ENCODE assay signal across 9 mouse cellular contexts in genomic region chr10:127599779-127600541, GRCm38 (mm10). TPM values are rescaled to one million over a fixed set of nuclear protein-coding genes. Genes with fewer than 3 reads are reported as not detected.
DNase-seq lines count a peak whose midpoint lies in the region; ATAC-seq and TF ChIP-seq lines count a peak whose summit lies in the region.
"Had no signal": no experiment of that assay in that cellular context is flagged by ENCODE, and none has a peak within 500 bp of the region (broad histone marks: within the 10 kb centered on the region; RNA-seq: fewer than 3 reads in every experiment).

No protein-coding gene starts in this region.

- no peaks in the 10 kb centered on the region for H3K9me3 ChIP-seq in embryonic facial prominence, embryonic 11.5 days (replicated peaks; ENCODE audit: control insufficient read depth, low read length)
- H3K9me3 ChIP-seq in heart, embryonic 16.5 days (replicated peaks; ENCODE audit: control insufficient read depth, low read length), result no peaks in the 10 kb centered on the region
- no peaks in the 10 kb centered on the region for H3K9me3 ChIP-seq in limb, embryonic 10.5 days (replicated peaks)

- no peak overlapping the region for H3K4me3 ChIP-seq in embryonic facial prominence, embryonic 11.5 days (ENCODE audit: low read depth, low read length)
- no peak overlapping the region for H3K4me3 ChIP-seq in heart, embryonic 16.5 days (ENCODE audit: low read length)
- H3K4me3 ChIP-seq in limb, embryonic 10.5 days, result no peak overlapping the region
- H3K4me3 ChIP-seq in olfactory bulb, adult 2 months (ENCODE audit: insufficient read depth, low read depth, low read length), result no peak overlapping the region

- peak; percentile 89 for DNase-seq in ovary, adult 18-20 months (ENCODE audit: low spot score)
- no peak for DNase-seq in ovary, postnatal 10 days (ENCODE audit: low spot score)
- DNase-seq in embryonic facial prominence, embryonic 11.5 days (ENCODE audit: low spot score), result peak; percentile 30
- DNase-seq in limb, embryonic 10.5 days (ENCODE audit: low spot score), result no peak
- DNase-seq in spleen, postnatal 4 days (ENCODE audit: low spot score in 2 of 2), result no peak

- TF ChIP-seq CTCF in olfactory bulb, adult 2 months (IDR thresholded peaks at IDR 0.05; ENCODE audit: insufficient read depth, low read depth, low read length), result no peak

- no peak for TF ChIP-seq POLR2A in olfactory bulb, adult 2 months (IDR thresholded peaks at IDR 0.05; ENCODE audit: insufficient read depth, low read depth, low read length)

- peaks cover 1% of the 10 kb centered on the region for H3K36me3 ChIP-seq in embryonic facial prominence, embryonic 11.5 days (replicated peaks; ENCODE audit: control insufficient read depth, insufficient read depth, low read depth, low read length)
- no peaks in the 10 kb centered on the region for H3K36me3 ChIP-seq in heart, embryonic 16.5 days (ENCODE audit: control insufficient read depth, insufficient read depth)
- H3K36me3 ChIP-seq in limb, embryonic 10.5 days, result peaks cover 94% of the 10 kb centered on the region

- no peak overlapping the region for H3K9ac ChIP-seq in embryonic facial prominence, embryonic 11.5 days (replicated peaks; ENCODE audit: low read length)
- no peak overlapping the region for H3K9ac ChIP-seq in heart, embryonic 16.5 days (ENCODE audit: low read length)
- H3K9ac ChIP-seq: liver, embryonic 14.5 days had no signal

- H3K27ac ChIP-seq in embryonic facial prominence, embryonic 11.5 days (replicated peaks; ENCODE audit: low read depth, low read length), result 0 out of 2 replicates have a peak overlapping the region, but pooled peaks have one; percentile 23
- peak overlapping the region; percentile 72 for H3K27ac ChIP-seq in heart, embryonic 16.5 days (ENCODE audit: low read length)
- 0 out of 2 replicates have a peak overlapping the region, but pooled peaks have one; percentile 30 for H3K27ac ChIP-seq in limb, embryonic 10.5 days
- peak overlapping the region; percentile 59 for H3K27ac ChIP-seq in olfactory bulb, adult 2 months (ENCODE audit: insufficient read depth, low read depth, low read length)
- H3K27ac ChIP-seq: liver, embryonic 14.5 days had no signal

- H3K4me2 ChIP-seq in embryonic facial prominence, embryonic 11.5 days (ENCODE audit: low read depth, low read length), result no peak overlapping the region
- no peak overlapping the region for H3K4me2 ChIP-seq in heart, embryonic 16.5 days (ENCODE audit: low read depth, low read length)

- ATAC-seq in embryonic facial prominence, embryonic 11.5 days (replicated peaks; ENCODE audit: insufficient number of reproducible peaks, low FRiP score, low TSS enrichment, low read depth), result no peak
- peak; percentile 49 for ATAC-seq in heart, embryonic 16.5 days (replicated peaks; ENCODE audit: extremely low read depth, insufficient read depth, low FRiP score)
- no peak for ATAC-seq in erythroid progenitor cell, adult 5-6 weeks (replicated peaks; ENCODE audit: low FRiP score, poor library complexity, severe bottlenecking)

- peaks cover 4% of the 10 kb centered on the region; the same call in 1 of the 2 replicates for H3K4me1 ChIP-seq in embryonic facial prominence, embryonic 11.5 days (ENCODE audit: control insufficient read depth, insufficient read depth, low read length)
- H3K4me1 ChIP-seq in heart, embryonic 16.5 days (ENCODE audit: control insufficient read depth, insufficient read depth, low read length), result peaks cover 51% of the 10 kb centered on the region
- H3K4me1 ChIP-seq in limb, embryonic 10.5 days, result peaks cover 71% of the 10 kb centered on the region
- H3K4me1 ChIP-seq in olfactory bulb, adult 2 months (ENCODE audit: control insufficient read depth, insufficient read depth, low read length), result peaks cover 58% of the 10 kb centered on the region

- WGBS in embryonic facial prominence, embryonic 11.5 days, result 49% methylated on average over 17 of the region's 17 CpGs
- WGBS in heart, embryonic 16.5 days, result 50% methylated on average over 17 of the region's 17 CpGs
- 81% methylated on average over 17 of the region's 17 CpGs for WGBS in limb, embryonic 10.5 days
- 62% methylated on average over 17 of the region's 17 CpGs for WGBS in olfactory bulb, adult 2 months

- no peaks in the 10 kb centered on the region; the same call in 1 of the 2 replicates for H3K27me3 ChIP-seq in embryonic facial prominence, embryonic 11.5 days (ENCODE audit: control insufficient read depth, insufficient read depth, low read length)
- H3K27me3 ChIP-seq in heart, embryonic 16.5 days (ENCODE audit: control insufficient read depth, insufficient read depth, low read length), result no peaks in the 10 kb centered on the region
- H3K27me3 ChIP-seq in limb, embryonic 10.5 days (ENCODE audit: low read depth, poor library complexity, severe bottlenecking), result no peaks in the 10 kb centered on the region

RNA-seq across cellular contexts. Expression of gene Lrp1, which starts 21.0 kb away (rescaled TPM):
- polyA plus RNA-seq in embryonic facial prominence, embryonic 11.5 days (2014; fragmentation: Nextera tagmentation; extraction: Ambion mirVana), result 55.5 and 59.0 TPM in 2 replicates
- 33.4 and 34.4 TPM in 2 replicates for polyA plus RNA-seq in heart, embryonic 16.5 days (2015; fragmentation: Nextera tagmentation; extraction: Ambion mirVana)
- polyA plus RNA-seq in limb, embryonic 10.5 days (2016; fragmentation: Nextera tagmentation; extraction: Ambion mirVana), result 48.6 and 67.8 TPM in 2 replicates
- 404 and 471 TPM in 2 replicates for polyA plus RNA-seq in olfactory bulb, adult 2 months (2012; ENCODE audit: insufficient read depth, insufficient read length, low replicate concordance, missing spikeins)
- 19.7 and 21.6 TPM in 2 replicates for total RNA-seq in erythroid progenitor cell, adult 5-6 weeks (2015; ENCODE audit: low replicate concordance)
- 11.5 and 13.1 TPM in 2 replicates for total RNA-seq in erythroid progenitor cell, adult 5-6 weeks (2017; ENCODE audit: low replicate concordance)

RNA-seq across cellular contexts. Expression of gene Stat6, which starts 42.8 kb away (rescaled TPM):
- polyA plus RNA-seq in embryonic facial prominence, embryonic 11.5 days (2014; fragmentation: Nextera tagmentation; extraction: Ambion mirVana), result 8.1 and 8.2 TPM in 2 replicates
- 36.1 and 36.7 TPM in 2 replicates for polyA plus RNA-seq in heart, embryonic 16.5 days (2015; fragmentation: Nextera tagmentation; extraction: Ambion mirVana)
- 8.4 and 9.7 TPM in 2 replicates for polyA plus RNA-seq in limb, embryonic 10.5 days (2016; fragmentation: Nextera tagmentation; extraction: Ambion mirVana)
- not detected in 2 replicates for polyA plus RNA-seq in olfactory bulb, adult 2 months (2012; ENCODE audit: insufficient read depth, insufficient read length, low replicate concordance, missing spikeins)
- 11.5 and 26.8 TPM in 2 replicates for total RNA-seq in erythroid progenitor cell, adult 5-6 weeks (2015; ENCODE audit: low replicate concordance)
- total RNA-seq in erythroid progenitor cell, adult 5-6 weeks (2017; ENCODE audit: low replicate concordance), result 11.3 and 16.6 TPM in 2 replicates

Comparison
In these comparisons a context has a peak if more than half of its experiments do, and no peak if none do; other contexts are left out.
1. DNase-seq: peak in ovary, adult 18-20 months (single experiment) and embryonic facial prominence, embryonic 11.5 days (single experiment); none in ovary, postnatal 10 days (single experiment), limb, embryonic 10.5 days (single experiment) and spleen, postnatal 4 days (0 of 2).
2. Peak in every context shown above with its lines, with median percentiles within 50 percentile points of each other: H3K27ac ChIP-seq.